Mouse (Mus musculus) cerebellum, postnatal 25 days (tissue): ENCODE measurements around the gene Polk.

Source experiments
- DNase-seq, 2 experiments: peaks; one replicate each; pipeline ENCODE4 v3.0.0; 2021; ENCODE audit warnings: mixed read lengths in 2 of 2

Polk gene

GRCm38 (mm10) chr13:96458606-96459005 lies 83.8 kb downstream of the Polk start:
- DNase-seq, result no peak

- DNase-seq, result no peak
Measured at GRCm38 (mm10) chr13:96458018-96458417, 84.4 kb downstream of the Polk start.

DNA sequence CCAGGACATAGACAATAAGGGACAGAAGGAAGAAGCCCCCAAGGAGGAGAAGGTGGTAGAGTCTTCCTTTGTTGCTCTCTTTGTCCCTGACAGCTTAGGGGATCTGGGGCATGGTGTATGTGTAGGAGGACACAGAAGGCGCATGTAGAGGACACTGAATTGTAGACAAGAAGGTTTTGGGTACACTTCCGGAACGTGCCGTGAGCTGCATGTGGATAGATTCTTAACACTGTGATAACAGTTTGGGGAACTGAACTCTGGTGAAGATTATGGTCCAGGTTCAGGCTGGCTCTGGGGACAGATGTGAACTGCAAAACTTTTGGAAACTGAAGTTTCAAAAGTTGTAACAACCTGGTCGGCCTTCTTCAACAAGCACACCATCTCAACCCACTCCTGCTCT lies 84.8 kb downstream of the Polk start:
- DNase-seq, result no peak

DNA sequence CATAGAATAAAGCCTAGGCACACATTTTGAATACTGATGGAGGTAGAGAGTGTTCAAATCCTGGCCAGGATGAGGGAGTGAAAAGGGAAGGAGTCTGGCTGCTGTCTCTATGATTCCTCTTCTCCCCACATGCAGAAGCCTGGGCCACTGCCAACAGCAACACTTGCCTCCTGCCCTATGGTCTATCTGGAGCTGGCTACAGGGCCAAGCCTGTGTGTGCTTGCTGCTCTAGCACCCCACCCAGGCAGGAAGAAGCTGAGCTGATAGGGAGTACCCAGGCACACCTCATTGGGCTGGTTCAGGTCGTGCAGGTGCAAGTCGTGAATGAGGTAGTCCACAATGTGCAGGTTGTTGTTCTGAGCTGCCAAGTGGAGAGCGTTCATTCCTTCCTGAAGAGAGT lies 88.1 kb downstream of the Polk start:
- peak in 1 of 2 experiments; percentile 50 for DNase-seq

GRCm38 (mm10) chr13:96452621-96453020 lies 89.8 kb downstream of the Polk start:
- DNase-seq, result no peak

DNA sequence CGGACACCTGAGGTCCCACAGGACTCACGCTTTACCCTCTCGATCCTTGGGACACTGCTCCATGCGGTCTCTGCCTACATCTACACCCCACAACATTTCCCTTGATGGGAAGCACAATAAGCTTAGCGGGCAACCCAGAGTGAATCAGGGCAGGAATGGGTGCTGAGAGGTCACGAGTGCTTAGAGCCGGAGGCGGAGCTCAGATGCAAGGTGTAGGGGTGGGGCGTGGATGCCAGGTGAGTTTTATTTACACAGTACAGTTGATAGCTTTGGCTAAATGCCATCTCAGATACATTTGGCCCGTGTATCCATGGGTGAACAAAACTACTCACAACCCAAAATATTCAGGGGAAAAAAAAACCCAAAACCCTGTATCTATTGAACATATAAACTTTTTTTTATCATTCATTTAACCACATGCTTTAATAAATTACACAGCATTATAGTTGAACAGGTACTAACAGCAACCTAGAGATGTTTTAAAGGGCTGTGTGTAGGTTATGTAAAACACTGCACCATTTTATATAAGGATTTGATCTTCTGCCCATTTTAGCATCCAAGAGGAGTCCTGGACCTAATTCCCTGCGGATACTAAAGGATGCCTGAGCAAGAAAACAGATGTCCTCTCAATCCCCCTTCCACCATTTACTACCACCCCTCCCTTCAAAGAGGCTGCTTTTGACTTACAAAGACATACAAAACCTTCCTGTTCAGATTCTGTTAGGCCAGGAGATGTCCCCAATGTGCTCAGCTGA lies 90.8 kb downstream of the Polk start:
- DNase-seq, result no peak

- no peak for DNase-seq
Measured at GRCm38 (mm10) chr13:96450869-96451268, 91.5 kb downstream of the Polk start.

DNA sequence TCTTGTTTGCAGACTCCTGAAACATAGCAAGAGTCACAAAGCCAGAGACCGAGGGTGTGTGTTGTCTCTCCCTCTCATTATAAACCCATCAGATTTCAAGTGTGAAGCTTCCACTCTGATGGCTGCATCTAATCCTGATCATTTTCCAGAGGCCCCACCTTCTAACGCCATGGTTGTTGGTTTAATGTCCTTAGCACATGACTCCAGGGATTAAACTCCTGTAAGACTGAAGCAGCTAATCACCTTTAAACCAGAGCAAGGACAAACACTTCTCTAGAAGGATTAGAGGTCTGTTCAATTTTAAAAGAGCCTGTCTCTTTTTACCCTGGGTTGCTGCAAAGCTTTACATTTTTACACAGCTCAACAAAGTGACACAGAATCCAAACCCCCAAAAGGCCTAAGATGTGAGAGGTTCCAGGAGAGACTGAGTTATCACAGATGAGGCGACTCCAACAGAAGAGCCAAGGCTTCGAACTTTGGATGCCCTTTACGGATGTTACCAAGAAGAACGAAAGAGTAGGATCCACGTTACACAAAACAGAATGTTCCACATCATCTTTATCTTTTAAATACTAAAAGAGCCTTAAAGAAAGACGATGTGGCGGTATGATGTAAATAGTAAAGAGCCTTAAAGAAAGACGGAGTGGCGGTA lies 92.0 kb downstream of the Polk start:
- no peak for DNase-seq

- no peak for DNase-seq
Measured at GRCm38 (mm10) chr13:96440436-96440835, 101.9 kb downstream of the Polk start.

- DNase-seq, result no peak
Measured at GRCm38 (mm10) chr13:96436921-96437320, 105.5 kb downstream of the Polk start.

GRCm38 (mm10) chr13:96435793-96436192 lies 106.6 kb downstream of the Polk start:
- peak in 1 of 2 experiments; percentile 21 for DNase-seq

GRCm38 (mm10) chr13:96434899-96435331 lies 107.5 kb downstream of the Polk start:
- DNase-seq, result peak in 1 of 2 experiments; percentile 27

GRCm38 (mm10) chr13:96433648-96434190 lies 108.7 kb downstream of the Polk start:
- DNase-seq, result no peak

DNA sequence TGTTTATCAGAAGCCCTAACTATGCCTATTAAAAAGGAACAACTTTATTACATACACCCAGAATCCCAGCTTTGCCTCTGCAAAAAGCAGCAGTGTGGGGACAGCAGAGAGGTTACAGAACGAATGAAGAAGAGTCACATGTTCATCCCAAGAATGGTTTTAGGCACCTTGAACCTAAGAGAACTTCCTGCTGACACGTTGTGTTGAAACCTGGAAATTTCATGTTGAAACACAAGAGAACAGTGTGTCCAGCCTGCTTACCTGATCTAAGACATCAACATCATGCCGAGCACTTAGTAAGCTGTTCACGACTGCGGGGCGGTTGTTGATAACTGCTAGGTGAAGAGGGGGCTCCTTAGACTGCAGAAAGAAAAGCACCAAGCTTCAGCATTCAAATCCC lies 109.3 kb downstream of the Polk start:
- no peak for DNase-seq

DNA sequence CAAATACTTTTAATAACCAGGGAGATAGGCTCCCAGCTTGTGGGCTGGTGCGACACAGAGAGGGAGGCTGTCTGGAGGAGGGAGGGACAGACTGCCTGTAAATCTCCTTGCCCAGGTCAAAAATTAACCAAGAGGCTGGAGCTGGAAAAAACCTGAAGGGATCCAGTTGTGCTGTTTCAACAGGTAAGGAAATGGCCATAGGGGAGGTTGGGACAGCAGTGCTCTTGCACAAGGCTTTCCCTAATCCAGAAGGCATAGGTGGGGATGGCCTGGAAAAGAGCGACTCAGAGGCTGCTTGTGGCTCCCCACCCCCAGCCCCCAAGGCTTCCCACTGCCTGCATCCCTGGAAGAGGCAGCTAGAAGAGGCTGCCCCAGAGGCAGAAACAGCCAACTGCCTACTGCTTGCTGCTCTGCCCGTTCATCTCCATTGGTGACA lies 110.0 kb downstream of the Polk start:
- DNase-seq, result no peak

- DNase-seq, result peak; percentile 87 to 94
Measured at GRCm38 (mm10) chr13:96431595-96432156, 110.7 kb downstream of the Polk start.
